Mouse (Mus musculus) CH12.LX (cell line): ENCODE results near the gene Slc48a1.

Experiments
- CHD1 ChIP-seq: IDR thresholded peaks from 2 replicates; pipeline ENCODE4 v1.6.1; 2012; ENCODE audit warnings: low read depth, low read length, improper control_type of control experiment, inconsistent platforms
- CTCF ChIP-seq, 2 experiments: IDR thresholded peaks in 1 of 2; conservative IDR thresholded peaks in 1 of 2; 2 replicates each; pipeline ENCODE4 v1.5.1; 2011 to 2012; ENCODE audit warnings: low read depth in 2 of 2, low read length in 2 of 2, improper control_type of control experiment in 1 of 2, inconsistent platforms in 1 of 2, mild to moderate bottlenecking in 1 of 2, moderate library complexity in 1 of 2
- E2F4 ChIP-seq: IDR thresholded peaks from 2 replicates; pipeline ENCODE4 v1.6.1; 2011; ENCODE audit warnings: low read depth, low read length, improper control_type of control experiment; ENCODE audit not compliant: insufficient replicate concordance
- ELF1 ChIP-seq: IDR thresholded peaks from 2 replicates; pipeline ENCODE4 v1.6.1; 2014; ENCODE audit warnings: low read depth, mild to moderate bottlenecking, inconsistent platforms, low read length, improper control_type of control experiment
- EP300 ChIP-seq: IDR thresholded peaks from 2 replicates; pipeline ENCODE4 v1.6.1; 2011; ENCODE audit warnings: low read length, improper control_type of control experiment
- ETS1 ChIP-seq: conservative IDR thresholded peaks from 2 replicates; pipeline ENCODE4 v1.6.1; 2012; ENCODE audit warnings: low read depth, mild to moderate bottlenecking, inconsistent platforms, low read length, improper control_type of control experiment, moderate library complexity
- GABPA ChIP-seq: IDR thresholded peaks from 2 replicates; pipeline ENCODE4 v1.6.1; 2012; ENCODE audit warnings: low read depth, low read length, improper control_type of control experiment, inconsistent platforms; ENCODE audit not compliant: insufficient replicate concordance
- MXI1 ChIP-seq: IDR thresholded peaks from 2 replicates; pipeline ENCODE4 v1.6.1; 2011; ENCODE audit warnings: mild to moderate bottlenecking, low read depth, low read length, improper control_type of control experiment
- MYC ChIP-seq: IDR thresholded peaks from 2 replicates; pipeline ENCODE4 v1.6.1; 2011; ENCODE audit warnings: low read depth, mild to moderate bottlenecking, improper control_type of control experiment, low read length
- POLR2A ChIP-seq: IDR thresholded peaks from 2 replicates; pipeline ENCODE4 v1.6.1; 2011; ENCODE audit warnings: low read depth, mild to moderate bottlenecking, improper control_type of control experiment, low read length
- SIN3A ChIP-seq: IDR thresholded peaks from 2 replicates; pipeline ENCODE4 v1.6.1; 2012; ENCODE audit warnings: low read length, improper control_type of control experiment, inconsistent platforms
- USF1 ChIP-seq: IDR thresholded peaks from 2 replicates; pipeline ENCODE4 v1.6.1; 2014; ENCODE audit warnings: low read depth, mild to moderate bottlenecking, inconsistent platforms, low read length, improper control_type of control experiment
- ZNF384 ChIP-seq: IDR thresholded peaks from 2 replicates; pipeline ENCODE4 v1.6.1; 2012; ENCODE audit warnings: low read depth, low read length, improper control_type of control experiment, inconsistent platforms

- TF ChIP-seq CTCF (conservative IDR thresholded peaks at IDR 0.05 in 1 of 2, IDR thresholded peaks at IDR 0.05 in 1 of 2; ENCODE audit: low read depth in 2 of 2, low read length in 2 of 2), result no peak
- no peak for TF ChIP-seq POLR2A
- no peak for TF ChIP-seq EP300
- TF ChIP-seq MYC, result no peak
- no peak for TF ChIP-seq ELF1
- no peak for TF ChIP-seq MXI1
- TF ChIP-seq ZNF384, result no peak
- TF ChIP-seq ETS1, result no peak
- TF ChIP-seq USF1, result no peak
- no peak for TF ChIP-seq E2F4
- TF ChIP-seq GABPA, result no peak
- TF ChIP-seq CHD1, result no peak
- TF ChIP-seq SIN3A, result no peak
These were observed 16.9 kb upstream of the Slc48a1 start for GRCm38 (mm10) chr15:97761438-97761837.
